Mouse (Mus musculus) lung, adult 2 months (tissue): Measurements from ENCODE around the gene Tmem205.

ENCODE experiments used
- CTCF ChIP-seq: fragments of 200-500 bp; IDR thresholded peaks from 2 replicates; pipeline ENCODE4 v1.5.1; 2011; ENCODE audit warnings: mild to moderate bottlenecking, low read length, control low read depth; ENCODE audit not compliant: insufficient read depth
- POLR2A ChIP-seq: fragments of 200-500 bp; IDR thresholded peaks from 2 replicates; pipeline ENCODE4 v1.6.1; 2011; ENCODE audit warnings: low read depth, mild to moderate bottlenecking, control low read depth, low read length, borderline replicate concordance; ENCODE audit errors: extremely low read depth

- TF ChIP-seq POLR2A (no peak), CTCF (no peak)
Measured at GRCm38 (mm10) chr9:21959244-21959643, 31.9 kb upstream of the Tmem205 start.
